ENCODE assay signal across 8 mouse cellular contexts in genomic region chr3:131566281-131566680, GRCm38 (mm10). TPM values are rescaled to one million over a fixed set of nuclear protein-coding genes. Genes with fewer than 3 reads are reported as not detected.
DNase-seq lines count a peak whose midpoint lies in the region; ATAC-seq and TF ChIP-seq lines count a peak whose summit lies in the region.
"Had no signal": no experiment of that assay in that cellular context is flagged by ENCODE, and none has a peak within 500 bp of the region (broad histone marks: within the 10 kb centered on the region; RNA-seq: fewer than 3 reads in every experiment).

No protein-coding gene starts in this region.

- no peak for DNase-seq in lung, adult 2 months
- DNase-seq in forebrain, postnatal 0 days = no peak
- DNase-seq in midbrain, embryonic 10.5 days (ENCODE audit: low spot score) = no peak
- no peak for DNase-seq in spleen, postnatal 10 days (ENCODE audit: low spot score in 2 of 2)
- DNase-seq in frontal cortex, postnatal 25 days (ENCODE audit: low spot score in 2 of 2) = no peak
- no peak for DNase-seq in urinary bladder, postnatal 36 days (ENCODE audit: low spot score in 2 of 2)
- DNase-seq: retina, postnatal 1 day had no signal

- peaks cover 16% of the 10 kb centered on the region for H3K4me1 ChIP-seq in lung, embryonic 16.5 days (replicated peaks; ENCODE audit: control insufficient read depth, insufficient read depth, low read length)
- H3K4me1 ChIP-seq in lung, adult 2 months (ENCODE audit: control insufficient read depth, insufficient read depth, low read length) = peaks cover 2% of the 10 kb centered on the region; the same call in 1 of the 2 replicates
- H3K4me1 ChIP-seq in forebrain, postnatal 0 days (ENCODE audit: insufficient read depth) = peaks cover 12% of the 10 kb centered on the region; the same call in 1 of the 2 replicates
- H3K4me1 ChIP-seq in midbrain, embryonic 10.5 days = peaks cover 22% of the 10 kb centered on the region

- ATAC-seq in lung, embryonic 16.5 days (ENCODE audit: low read depth) = no peak
- ATAC-seq in forebrain, postnatal 0 days = no peak

- TF ChIP-seq POLR2A in lung, adult 2 months (IDR thresholded peaks at IDR 0.05; ENCODE audit: borderline replicate concordance, extremely low read depth, low read depth, low read length) = no peak

- peak overlapping the region; percentile 76; the same call in 1 of the 2 replicates for H3K4me2 ChIP-seq in lung, embryonic 16.5 days (ENCODE audit: low read depth, low read length)
- peak overlapping the region; percentile 56 for H3K4me2 ChIP-seq in forebrain, postnatal 0 days (ENCODE audit: low read depth)

- no peaks in the 10 kb centered on the region for H3K36me3 ChIP-seq in lung, embryonic 16.5 days (ENCODE audit: control insufficient read depth, insufficient read depth, low read length)
- H3K36me3 ChIP-seq in forebrain, postnatal 0 days (ENCODE audit: insufficient read depth) = peaks cover 10% of the 10 kb centered on the region; the same call in 1 of the 2 replicates
- peaks cover 10% of the 10 kb centered on the region; the same call in 1 of the 2 replicates for H3K36me3 ChIP-seq in midbrain, embryonic 10.5 days

- no peaks in the 10 kb centered on the region for H3K27me3 ChIP-seq in lung, embryonic 16.5 days (ENCODE audit: control insufficient read depth, insufficient read depth, low read depth, low read length)
- no peaks in the 10 kb centered on the region for H3K27me3 ChIP-seq in forebrain, postnatal 0 days (ENCODE audit: insufficient read depth, low read length)
- H3K27me3 ChIP-seq in midbrain, embryonic 10.5 days (ENCODE audit: low read depth, poor library complexity, severe bottlenecking) = no peaks in the 10 kb centered on the region

- no peaks in the 10 kb centered on the region for H3K9me3 ChIP-seq in lung, embryonic 16.5 days (ENCODE audit: control insufficient read depth, low read length)
- no peaks in the 10 kb centered on the region for H3K9me3 ChIP-seq in forebrain, postnatal 0 days (ENCODE audit: low read length)
- H3K9me3 ChIP-seq in midbrain, embryonic 10.5 days (replicated peaks) = no peaks in the 10 kb centered on the region

- no peak for TF ChIP-seq CTCF in lung, adult 2 months (IDR thresholded peaks at IDR 0.05; ENCODE audit: insufficient read depth, low read length)
- no peak for TF ChIP-seq CTCF in forebrain, postnatal 0 days (IDR thresholded peaks at IDR 0.05; ENCODE audit: low read depth)

- H3K27ac ChIP-seq in lung, embryonic 16.5 days (ENCODE audit: low read length) = no peak overlapping the region
- H3K27ac ChIP-seq in forebrain, postnatal 0 days (ENCODE audit: low read depth, low read length) = no peak overlapping the region
- H3K27ac ChIP-seq in midbrain, embryonic 10.5 days (replicated peaks) = no peak overlapping the region

- H3K4me3 ChIP-seq in lung, embryonic 16.5 days (ENCODE audit: low read length) = no peak overlapping the region
- H3K4me3 ChIP-seq in lung, adult 2 months (replicated peaks; ENCODE audit: extremely low read depth, low read depth, low read length) = no peak overlapping the region
- H3K4me3 ChIP-seq in forebrain, postnatal 0 days (ENCODE audit: low read depth, low read length) = no peak overlapping the region
- H3K4me3 ChIP-seq in midbrain, embryonic 10.5 days = peak overlapping the region; percentile 86

- 75% methylated on average over 2 of the region's 2 CpGs for WGBS in lung, embryonic 16.5 days
- 83% methylated on average over 2 of the region's 2 CpGs for WGBS in lung, adult 2 months
- WGBS in forebrain, postnatal 0 days = 84% methylated on average over 2 of the region's 2 CpGs
- WGBS in midbrain, embryonic 10.5 days = 93% methylated on average over 2 of the region's 2 CpGs

- no peak overlapping the region for H3K9ac ChIP-seq in lung, embryonic 16.5 days (ENCODE audit: low read length)
- H3K9ac ChIP-seq in forebrain, postnatal 0 days = no peak overlapping the region

RNA-seq across cellular contexts. Expression of gene Papss1, which starts 1.7 kb away (rescaled TPM):
- polyA plus RNA-seq in lung, embryonic 16.5 days (2015; fragmentation: Nextera tagmentation; extraction: Ambion mirVana) = 93.5 and 97.3 TPM in 2 replicates
- polyA plus RNA-seq in lung, adult 2 months (2012; rRNA removed) = 26.0 and 36.0 TPM in 2 replicates
- 137 and 152 TPM in 2 replicates for total RNA-seq in forebrain, postnatal 0 days (2014; rRNA removed)
- polyA plus RNA-seq in forebrain, postnatal 0 days (2015; fragmentation: Nextera tagmentation; extraction: Ambion mirVana) = 104 and 111 TPM in 2 replicates
- 58.7 and 66.4 TPM in 2 replicates for polyA plus RNA-seq in midbrain, embryonic 10.5 days (2016; fragmentation: Nextera tagmentation; extraction: Ambion mirVana)
